Mouse (Mus musculus) kidney, postnatal 25 days (tissue): ENCODE results near the gene Ccdc34.
"Not testable (repeated sequence)": the region's sequence is repeated elsewhere in the genome, so short reads cannot be mapped to it uniquely, and the experiment has no call there.

ENCODE experiments used
- DNase-seq, 2 experiments: peaks; one replicate each; pipeline ENCODE4 v3.0.0; 2021; ENCODE audit warnings: mixed read lengths in 2 of 2

Ccdc34 gene

DNA sequence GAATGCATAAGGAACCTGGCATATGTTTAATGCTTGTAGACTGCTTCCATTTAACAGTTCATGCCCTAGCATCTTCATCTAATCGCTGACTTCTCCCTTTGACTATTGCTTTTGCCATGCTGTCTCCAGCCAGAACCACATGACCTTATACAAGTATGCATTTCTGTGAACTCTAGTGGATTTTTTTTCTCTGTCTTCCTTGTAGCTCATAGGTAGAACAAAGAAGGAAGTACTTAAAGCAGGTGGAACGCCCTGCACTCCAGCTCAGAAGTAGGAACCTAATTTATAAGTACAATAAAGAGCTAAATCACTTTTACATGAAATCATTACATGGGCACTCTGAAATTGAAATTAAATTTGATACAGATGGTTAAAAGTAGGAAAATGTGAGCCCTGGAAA, 65.4 kb downstream of the Ccdc34 start:
- no peak for DNase-seq

DNA sequence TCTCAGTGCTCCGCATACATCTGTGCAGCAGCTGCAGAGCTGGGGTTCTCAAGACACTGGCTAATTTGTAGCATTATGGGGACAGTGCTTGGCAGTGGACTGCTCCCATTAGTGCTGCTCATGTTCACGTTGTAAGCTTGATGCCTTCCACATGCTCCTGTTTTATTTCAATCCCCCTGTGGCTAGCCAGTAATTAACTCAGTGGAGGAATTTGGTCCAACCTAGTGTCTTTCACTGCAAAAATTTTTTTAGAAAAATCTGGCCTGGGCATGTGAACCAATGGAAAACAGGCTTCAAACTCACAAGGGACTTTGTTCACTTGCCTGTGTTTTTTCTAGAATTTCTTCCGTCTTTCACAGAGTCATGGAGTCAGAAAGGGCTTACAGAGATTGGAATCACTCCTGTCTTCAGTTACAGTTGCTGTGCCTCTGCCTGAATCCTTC, 68.1 kb downstream of the Ccdc34 start:
- no peak for DNase-seq

DNA sequence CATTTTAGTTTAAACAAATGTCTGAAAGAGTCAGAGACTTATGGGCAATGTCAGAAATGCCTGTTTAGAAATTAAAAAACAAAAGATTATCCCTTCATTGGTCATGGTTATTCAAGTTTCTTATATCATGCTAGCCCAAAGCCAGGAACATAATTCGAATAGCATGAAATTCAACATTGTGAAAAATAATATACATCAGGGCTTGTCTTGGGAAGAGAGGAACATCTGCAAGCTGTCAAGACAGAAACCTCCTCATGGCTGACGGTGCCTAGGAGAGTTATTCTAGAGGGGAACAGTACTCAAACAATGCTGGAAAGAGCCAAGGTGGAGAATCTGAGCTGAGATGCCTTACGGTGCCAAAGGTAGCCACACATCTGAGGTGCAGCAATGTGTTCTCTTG, 96.5 kb downstream of the Ccdc34 start:
- no peak for DNase-seq

DNA sequence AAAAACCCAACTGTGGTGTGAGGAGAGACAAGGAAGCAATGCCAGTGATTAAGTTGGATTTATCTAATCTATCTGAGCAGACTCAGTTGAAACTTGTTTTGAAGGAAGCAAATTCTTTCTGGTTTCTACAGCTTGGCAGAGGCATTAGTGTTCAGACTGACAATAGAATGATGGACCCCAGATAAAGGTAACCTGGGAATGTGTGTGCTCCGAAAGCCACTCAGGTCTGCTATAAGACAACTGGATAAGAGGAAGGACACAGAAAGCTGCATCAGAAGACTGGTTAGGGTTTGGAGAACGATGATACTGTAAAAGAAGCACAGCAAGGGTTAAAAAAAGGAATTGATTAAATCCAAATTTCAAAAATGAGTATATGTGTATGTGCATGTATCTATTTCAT, 111.8 kb downstream of the Ccdc34 start:
- DNase-seq = no peak

DNA sequence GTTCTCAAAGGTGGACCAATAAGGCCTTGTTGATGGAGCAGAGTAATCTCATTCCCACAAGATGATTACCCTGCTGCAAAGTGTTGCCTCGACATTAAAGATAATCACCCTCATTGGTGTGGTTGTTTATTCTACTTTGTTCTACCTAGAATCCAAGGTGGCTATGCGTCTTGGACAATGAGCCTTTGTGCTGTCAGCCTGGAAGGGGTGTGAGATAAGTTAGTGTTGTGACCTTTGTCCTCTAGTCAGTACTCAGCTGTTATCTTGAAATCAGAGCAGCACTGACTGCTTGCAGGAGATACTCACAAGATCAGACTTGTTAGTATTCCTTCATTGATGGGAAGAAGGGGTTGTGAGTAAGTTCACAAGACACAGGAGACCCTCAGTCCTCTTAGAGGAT, 114.0 kb downstream of the Ccdc34 start:
- no peak for DNase-seq

DNA sequence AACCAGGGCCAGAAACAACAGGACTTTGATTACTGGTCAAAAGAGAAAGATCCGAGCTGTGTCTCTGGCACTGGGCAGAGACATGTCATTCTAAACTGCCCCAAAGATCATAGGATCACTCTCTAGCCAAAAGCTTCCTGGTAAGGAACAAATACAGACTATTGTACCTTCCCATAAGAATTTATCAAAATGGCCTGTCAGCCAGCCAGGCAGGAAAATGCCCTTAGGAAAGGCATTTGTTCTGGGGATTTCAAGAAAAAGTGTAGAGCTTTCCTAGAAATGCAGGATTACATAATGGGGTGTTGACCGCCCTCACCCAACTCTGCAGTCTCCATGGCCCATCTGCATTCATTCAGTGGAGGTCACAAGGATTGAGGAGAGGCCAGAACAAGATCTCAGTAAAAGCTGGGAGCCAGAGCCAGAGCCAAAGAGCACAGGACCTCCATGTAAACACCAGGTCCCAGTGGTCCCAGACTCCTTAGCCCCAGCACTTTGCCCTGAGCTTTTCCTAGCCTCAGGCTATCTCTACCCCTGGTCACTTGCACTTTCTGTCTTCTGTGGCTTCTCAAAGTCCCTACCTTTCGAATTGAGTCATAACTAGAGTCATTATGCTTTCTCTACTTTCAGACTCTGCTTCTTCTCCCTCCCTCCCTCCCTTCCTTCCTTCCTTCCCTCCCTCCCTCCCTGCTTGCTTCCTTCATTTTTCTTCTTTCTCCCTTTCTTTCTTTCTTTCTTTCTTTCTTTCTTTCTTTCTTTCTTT, 115.9 kb downstream of the Ccdc34 start:
- no peak for DNase-seq

DNA sequence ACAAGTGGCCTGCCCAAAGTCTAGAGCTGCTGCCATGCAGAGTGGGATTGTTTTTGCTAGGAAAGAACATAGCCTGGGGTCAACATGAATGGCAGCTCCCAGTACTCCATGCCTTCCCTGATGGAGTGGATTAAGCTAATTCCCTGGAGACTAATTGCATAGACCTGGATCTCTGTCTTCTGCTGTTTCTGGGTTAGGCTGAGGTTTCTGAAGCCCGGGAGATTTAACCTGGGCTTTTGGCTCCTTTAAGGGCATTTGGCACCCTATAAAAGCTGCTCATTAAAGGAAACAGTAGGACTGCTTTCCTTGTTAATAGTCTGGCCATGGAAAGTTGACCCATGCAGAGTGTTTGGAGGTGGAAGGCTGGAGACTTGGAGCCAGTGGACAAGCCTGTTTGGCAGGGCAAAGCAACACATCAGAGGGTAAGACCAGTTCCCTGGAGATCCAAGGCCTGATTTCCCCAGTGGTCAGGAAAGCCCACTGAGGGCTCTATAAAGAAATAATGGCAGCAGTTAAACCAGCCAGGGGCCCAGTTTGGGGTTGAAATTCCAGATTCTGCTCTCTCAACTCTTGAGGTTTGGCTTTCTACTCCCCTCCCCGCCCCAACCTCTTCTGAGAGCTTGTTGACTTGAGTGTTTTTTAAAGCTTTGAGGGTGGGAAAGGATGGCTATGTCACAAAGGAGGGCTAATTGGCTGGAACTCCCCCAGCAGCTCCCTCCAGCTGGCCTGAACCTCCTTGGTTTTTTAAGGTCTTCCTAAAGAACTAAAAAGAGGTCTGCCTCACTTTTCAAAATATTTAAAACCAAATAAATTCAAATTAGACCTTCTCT, 117.4 kb downstream of the Ccdc34 start:
- DNase-seq = no peak

DNA sequence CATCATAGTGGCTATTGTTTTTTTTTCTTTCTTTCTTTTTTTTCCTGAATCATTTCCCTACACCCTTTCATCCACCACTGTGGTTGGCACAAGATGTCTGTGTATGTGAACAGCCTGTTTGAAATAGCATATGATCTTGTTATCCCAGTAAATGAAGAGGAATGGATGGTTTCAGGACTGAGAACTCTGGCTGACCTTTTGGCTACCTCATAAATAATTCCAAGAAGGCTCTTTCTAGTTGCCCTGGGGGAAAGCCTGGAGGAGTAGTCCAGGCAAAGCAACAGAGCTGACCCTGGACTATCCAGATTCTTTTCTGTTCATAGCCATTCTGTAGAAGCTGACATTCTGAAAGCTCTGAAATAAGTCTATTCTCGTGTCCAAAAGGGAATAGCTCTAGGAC, 119.7 kb downstream of the Ccdc34 start:
- no peak for DNase-seq

DNA sequence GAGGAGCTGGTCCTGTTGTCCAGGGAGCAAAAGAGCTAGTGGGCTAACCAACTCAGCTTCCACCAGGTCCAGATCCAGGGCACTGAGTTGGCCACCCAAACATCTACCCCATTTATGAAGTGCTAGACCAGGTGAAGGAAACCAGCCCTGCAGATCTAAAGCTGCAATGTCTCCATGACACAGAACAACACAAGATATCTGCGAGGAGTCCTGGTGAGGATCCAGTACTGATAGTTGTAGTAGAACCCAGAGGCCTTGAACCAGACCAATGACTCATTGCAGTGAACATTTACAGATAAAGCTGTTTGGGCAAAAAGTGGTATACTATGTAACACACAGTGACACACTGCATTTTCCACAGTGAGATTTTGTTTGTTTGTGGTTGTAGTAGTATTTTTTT, 120.5 kb downstream of the Ccdc34 start:
- no peak for DNase-seq

DNA sequence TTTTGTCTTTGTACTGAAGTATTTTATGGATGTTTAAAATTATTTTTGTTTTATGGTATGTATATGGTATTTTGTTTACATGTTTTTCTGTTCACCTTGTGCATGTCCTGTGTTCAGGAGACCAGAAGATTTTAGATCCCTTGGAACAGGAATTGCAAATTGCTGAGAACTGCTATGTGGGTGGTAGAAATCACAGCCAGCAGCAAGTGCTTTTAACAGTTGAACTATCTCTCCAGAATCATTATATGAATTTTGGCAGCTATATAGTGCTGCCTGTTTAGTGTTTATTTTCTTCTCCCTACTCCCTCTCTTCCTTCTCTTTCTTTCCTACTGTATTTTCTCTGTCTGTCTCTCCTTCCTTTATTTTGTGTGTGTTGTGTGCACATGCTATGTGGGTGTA, 130.4 kb downstream of the Ccdc34 start:
- not testable (repeated sequence) for DNase-seq

DNA sequence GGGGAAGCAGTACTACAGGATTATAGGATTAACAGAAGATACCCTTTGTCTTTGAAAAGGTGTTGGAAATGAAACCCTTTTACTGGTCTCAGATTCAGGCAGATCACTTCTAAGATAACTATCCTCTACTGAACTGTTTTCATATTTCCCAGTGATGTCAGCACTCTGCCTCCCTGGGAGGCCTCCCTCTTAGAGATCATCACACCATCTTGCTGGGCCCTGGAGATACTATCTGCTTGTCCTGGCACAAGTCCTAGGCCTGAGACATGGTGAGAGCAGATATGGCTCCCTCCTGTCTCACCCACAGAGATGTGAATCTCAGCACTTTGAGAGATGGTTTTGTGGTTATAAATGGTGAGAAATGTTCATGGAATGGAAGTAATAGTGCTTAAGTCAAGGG, 131.6 kb downstream of the Ccdc34 start:
- DNase-seq = no peak

DNA sequence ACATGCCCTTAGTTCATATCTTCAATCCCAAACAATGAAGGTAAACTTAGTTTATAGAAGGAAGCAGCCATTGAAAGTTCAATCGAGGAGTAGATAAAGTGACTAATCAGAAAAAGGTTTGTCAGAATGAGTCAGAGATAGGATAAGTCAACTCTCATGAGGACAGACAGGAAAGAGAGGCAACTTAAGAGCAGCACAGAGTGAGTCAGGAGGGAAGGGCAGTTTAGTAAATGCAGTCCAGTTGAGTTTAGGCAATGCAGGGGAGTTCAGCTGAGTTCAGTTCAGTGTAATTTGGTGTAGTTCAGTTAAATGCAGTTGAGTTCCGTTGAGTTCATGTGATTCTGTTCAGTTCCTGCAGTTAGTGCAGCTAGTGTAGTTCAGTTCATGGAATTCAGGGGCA, 138.7 kb downstream of the Ccdc34 start:
- DNase-seq = no peak

DNA sequence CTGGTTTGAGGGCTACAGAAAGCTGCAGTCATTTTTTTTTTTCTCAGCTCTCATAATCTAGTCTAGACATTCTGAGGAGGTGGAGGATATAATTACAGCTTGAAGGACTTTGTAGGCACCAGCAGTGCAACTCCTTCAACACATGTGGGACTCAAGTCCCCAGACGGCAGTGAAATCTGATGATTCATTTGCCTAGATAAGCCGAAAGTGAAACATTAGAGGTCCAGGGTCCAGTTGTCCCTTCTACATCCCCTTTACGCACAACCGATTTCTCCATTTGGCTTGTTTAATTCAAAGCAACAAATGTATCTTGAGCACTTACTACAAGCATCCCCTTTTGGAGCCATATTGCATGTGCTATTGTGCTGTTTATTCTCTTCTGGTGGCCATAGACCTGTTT, 147.4 kb downstream of the Ccdc34 start:
- DNase-seq = no peak

DNA sequence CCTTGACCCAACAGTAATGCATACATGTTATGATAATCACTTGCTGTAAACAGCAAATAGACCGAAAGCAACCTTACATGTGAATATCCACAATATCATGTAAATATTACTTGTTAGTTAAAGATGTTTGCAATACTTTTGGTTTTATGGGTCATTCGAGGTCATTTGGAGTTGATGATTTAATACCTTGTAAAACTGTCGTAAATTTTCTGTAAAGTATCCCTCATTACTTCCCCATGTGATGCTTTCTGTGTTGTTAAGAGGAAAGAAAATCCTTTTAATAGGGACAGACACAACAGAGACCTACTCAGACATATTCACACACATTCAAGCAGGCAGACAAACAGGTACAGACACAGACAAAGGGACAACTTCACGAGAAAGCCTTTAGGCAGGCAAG, 150.1 kb downstream of the Ccdc34 start:
- DNase-seq = no peak

DNA sequence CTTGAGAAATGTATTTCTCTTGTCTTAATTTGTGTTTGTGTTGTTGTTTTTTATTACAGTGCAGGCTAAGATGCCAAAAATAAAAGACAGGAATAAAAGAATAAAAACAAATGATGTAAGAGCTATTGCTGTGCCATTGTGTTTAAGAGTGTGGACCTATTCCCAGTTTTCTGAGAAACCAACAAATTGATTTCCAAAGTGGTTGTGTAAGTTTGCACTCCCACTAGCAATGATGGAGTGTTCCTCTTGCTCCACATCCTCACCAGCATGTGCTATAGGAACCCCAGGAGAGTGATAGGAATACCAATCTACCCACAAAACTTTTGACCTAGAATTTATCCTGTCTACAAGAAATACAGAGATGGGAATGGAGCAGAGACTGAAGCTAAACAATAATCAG, 150.7 kb downstream of the Ccdc34 start:
- no peak for DNase-seq

DNA sequence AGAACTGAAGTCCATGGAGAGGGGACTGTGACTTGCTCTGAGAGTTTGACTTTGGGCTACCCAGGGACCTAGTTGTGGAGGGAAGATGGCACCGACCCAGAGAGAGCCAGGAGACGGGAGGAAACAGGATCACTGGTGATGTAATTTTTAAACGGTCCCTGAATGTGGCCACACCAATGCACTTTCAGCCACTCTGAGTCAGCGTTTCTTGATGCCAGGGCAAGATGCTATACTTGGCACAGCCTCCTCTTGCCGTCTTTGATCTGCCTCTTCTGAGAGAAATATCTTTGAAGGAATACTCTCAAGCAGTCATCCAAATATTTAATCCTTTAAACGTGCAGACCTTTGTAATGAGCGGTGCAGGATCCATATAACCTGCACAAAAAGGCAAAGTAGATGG, 154.8 kb downstream of the Ccdc34 start:
- DNase-seq = peak; percentile 48 to 57

DNA sequence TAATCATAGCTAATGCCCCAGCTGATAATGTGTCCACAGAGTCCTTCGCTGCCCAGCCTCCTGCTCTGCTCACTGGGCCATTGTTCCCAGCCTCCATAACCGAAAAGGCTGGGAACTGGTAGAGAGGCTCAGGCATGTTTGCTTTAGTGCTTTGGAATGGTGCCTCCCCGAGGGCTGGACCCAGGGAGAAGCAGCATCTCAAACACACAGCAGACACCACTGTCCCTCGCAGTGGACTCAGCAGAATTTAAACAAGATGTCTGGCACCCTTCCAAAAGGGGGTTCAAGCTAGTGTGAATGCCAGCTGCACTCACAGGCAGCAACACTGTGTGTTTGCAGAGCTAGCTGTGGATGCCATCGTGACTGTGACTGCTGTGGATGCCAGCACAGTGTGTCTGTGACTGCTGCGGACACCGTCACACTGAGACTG, 156.2 kb downstream of the Ccdc34 start:
- no peak for DNase-seq

DNA sequence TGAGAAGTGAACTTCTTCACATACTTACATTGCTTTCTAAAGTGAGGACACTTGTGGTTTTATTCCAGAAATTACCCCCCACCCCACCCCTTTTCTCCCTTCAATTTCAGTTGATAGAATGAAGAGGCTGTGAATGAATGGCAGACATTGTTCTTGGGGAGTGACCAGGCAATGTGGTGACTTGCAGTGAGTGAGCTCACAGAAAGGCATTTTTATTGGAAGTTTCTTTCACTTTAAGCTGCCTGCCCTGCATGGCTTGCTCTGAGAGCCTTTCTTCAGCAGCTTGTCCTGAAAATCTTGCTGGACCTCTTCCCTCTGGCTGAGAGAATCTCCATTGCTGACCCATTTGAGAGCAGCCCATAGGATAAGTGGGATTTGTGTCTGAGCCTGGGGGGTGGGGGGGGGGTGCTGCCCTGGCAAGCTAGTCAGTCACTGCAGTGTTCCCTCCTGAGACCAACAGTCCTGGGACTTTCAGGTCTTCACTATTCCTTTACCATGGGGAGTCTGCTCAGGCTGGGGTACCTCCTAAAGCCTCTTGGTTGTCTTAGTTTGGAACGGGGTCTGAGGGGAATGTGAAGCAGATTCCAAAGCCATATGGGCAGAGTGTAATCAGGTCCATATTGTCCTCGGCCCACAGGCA, 159.3 kb downstream of the Ccdc34 start:
- no peak for DNase-seq

DNA sequence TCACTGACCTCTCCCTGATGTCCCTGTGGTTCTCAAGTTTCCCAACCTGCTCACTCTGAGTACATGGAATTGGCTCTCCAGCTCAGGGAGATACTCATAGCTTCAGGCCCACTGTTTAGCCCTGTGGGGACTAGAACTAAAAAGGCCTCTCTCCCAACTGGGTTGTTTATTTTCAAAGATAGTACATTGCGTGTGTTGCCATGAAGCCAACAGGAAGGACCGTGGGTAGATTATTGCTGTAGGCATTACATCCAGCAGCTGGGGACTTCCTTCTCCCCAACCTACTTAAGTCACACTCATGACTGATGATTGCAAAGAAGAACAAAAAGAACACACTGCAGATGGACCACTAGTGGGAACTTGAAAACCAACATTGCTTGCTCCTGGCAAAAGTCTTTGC, 159.8 kb downstream of the Ccdc34 start:
- DNase-seq = no peak

DNA sequence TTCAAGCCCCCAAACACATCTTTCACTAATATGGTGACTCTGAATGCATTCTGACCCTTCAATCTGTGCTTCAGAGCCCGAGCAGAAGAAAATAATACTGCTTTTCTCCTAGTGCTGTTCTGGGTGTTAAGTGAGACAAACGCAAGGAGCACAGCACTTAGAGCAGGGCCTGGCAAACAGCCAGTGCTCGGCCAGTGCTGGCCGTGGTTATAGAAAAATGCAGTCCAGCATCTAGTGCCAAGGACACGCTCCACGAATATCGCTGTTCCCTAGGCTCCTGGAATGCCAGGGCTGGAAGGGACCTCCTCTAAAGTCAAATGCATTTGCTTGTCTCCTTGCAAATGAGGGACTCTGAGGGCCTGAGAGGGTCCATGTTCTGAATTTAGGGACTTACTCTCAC, 160.3 kb downstream of the Ccdc34 start:
- peak; percentile 80 to 90 for DNase-seq

DNA sequence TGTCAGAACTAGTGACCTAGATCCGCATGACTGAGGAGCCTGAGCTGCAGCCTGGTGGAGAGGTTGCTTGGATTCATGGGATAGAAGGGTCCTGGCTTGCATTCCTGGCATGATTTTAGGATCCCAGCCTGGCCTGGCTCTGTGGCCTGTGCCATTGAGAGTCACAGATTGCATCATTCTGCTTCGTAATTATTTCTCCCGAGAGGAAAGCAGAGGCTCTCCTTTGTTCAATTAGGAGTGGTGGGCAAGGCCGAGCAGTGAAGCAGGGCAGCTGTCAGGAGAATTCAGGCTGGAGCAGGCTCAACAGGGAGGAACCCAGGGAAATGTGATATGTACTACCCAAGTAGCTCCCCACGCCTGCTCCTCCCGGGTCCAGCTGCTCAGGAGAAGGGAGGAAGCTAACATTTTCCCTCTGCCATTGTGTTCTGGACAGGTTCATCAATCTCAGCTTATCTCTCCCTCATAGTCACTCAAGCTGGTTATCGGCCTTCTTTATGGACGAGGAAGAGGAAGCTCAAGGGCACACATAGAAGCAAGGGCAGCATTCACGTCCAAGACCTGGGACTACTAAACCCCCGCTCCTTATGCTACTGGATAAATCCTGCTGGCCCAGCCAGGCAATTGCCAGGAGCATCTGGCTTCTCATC, 162.2 kb downstream of the Ccdc34 start:
- peak; percentile 52 to 74 for DNase-seq

DNA sequence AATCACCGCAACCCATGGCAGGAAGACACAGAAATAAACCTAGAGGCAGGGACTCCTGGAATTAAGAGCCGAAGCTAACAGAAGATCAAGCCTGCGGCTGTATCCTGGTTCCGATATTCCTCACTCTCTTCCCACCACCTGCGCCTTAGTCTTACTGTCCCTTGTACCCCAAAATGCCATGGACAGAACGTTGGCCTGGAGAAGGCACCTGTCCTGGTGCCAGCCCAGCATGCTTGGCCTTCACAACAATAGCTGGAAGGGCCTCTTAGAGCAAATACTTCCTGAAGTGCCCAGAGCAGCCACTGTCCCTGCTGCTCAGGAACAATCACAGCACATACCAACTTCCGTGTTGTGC, 162.7 kb downstream of the Ccdc34 start:
- peak in 1 of 2 experiments; percentile 47 for DNase-seq

DNA sequence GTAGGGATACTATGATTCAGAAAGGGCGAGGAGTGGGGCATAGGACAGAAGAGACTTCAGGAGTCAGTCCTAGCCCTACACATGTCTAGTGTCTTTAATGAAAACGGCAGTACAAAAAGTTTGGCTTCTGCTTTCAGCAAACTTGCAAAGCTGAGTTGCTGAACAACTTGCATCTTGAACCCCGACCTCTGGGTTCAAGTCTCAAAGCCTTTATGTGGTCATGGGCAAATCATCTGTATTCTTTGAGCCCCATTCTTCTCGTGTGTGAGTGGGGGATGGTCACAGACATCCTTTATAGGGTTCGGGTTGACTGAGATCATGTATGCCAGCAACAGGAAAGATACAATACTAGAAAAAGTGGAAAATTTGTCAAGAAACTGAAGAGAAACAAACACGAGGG, 164.0 kb downstream of the Ccdc34 start:
- DNase-seq = peak; percentile 45 to 61
